22 mouse cellular contexts compared by ENCODE assay signal in the genomic region with DNA sequence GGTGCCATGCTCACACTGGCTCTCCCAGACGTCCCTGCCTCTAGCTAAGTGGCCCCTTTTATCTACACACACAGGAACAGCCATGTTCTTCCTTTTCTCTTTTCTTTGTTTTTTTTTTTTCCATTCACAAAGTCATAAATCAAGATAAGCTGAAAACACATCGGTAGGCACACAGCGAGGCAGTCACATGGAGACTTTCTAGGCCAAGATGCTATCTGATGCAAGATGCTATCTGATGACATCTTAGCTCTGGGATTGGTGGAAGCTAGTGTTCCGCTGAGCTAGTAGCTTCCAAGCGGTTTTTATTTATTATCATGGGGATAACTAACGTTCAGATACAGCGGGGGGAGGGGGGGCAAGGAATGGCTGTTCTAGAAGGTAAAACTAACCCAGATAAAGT. TPM values are rescaled to one million over a fixed set of nuclear protein-coding genes. Genes with fewer than 3 reads are reported as not detected.
DNase-seq lines count a peak whose midpoint lies in the region; ATAC-seq and TF ChIP-seq lines count a peak whose summit lies in the region.
"Had no signal": no experiment of that assay in that cellular context is flagged by ENCODE, and none has a peak within 500 bp of the region (broad histone marks: within the 10 kb centered on the region; RNA-seq: fewer than 3 reads in every experiment).

No protein-coding gene starts in this region.

- H3K9ac ChIP-seq in neural tube, embryonic 13.5 days, result 0 out of 2 replicates have a peak overlapping the region, but pooled peaks have one; percentile 26
- no peak overlapping the region for H3K9ac ChIP-seq in neural tube, embryonic 15.5 days (replicated peaks)
- H3K9ac ChIP-seq in ES-E14 (ENCODE audit: insufficient read depth, low read depth, low read length, poor library complexity, severe bottlenecking), result no peak overlapping the region
- H3K9ac ChIP-seq: embryonic facial prominence, embryonic 13.5 days; heart, embryonic 15.5 days; intestine, embryonic 15.5 days had no signal

- no peak for DNase-seq in ES-E14 (ENCODE audit: low read depth, low spot score)
- DNase-seq in ovary, postnatal 10 days (ENCODE audit: low spot score), result no peak
- DNase-seq in retina, embryonic 14.5 days (ENCODE audit: low spot score), result no peak
- DNase-seq in cerebellum, adult 9-11 months, result no peak
- DNase-seq: adrenal gland, postnatal 25 days; cerebellum, adult 2 months; cerebellum, postnatal 25 days; gastrocnemius, postnatal 14 days; heart, adult 2 months; heart, postnatal 14 days; kidney, adult 2 months had no signal

- in situ Hi-C loops in ES-E14 (cut with MboI; ENCODE audit: low sequenced_read_pairs in 2 of 2, unreplicated experiment in 2 of 2), result no loop called here

- H3K4me1 ChIP-seq in neural tube, embryonic 13.5 days (replicated peaks), result peaks cover 7% of the 10 kb centered on the region; the same call in 1 of the 2 replicates
- peaks cover 15% of the 10 kb centered on the region for H3K4me1 ChIP-seq in neural tube, embryonic 15.5 days
- H3K4me1 ChIP-seq in ES-E14 (ENCODE audit: control insufficient read depth in 2 of 2, insufficient read depth in 2 of 2, low read length in 2 of 2, poor library complexity in 1 of 2), result peaks cover 6 to 34% of the 10 kb centered on the region in 2 experiments
- H3K4me1 ChIP-seq in embryonic fibroblast, embryonic 13.5 days (ENCODE audit: control insufficient read depth, insufficient read depth, low read length), result no peaks in the 10 kb centered on the region

- no peak for TF ChIP-seq POLR2A in embryonic fibroblast, embryonic 13.5 days (IDR thresholded peaks at IDR 0.05; ENCODE audit: low read depth, low read length)

- no peaks in the 10 kb centered on the region for H3K36me3 ChIP-seq in neural tube, embryonic 13.5 days
- H3K36me3 ChIP-seq in neural tube, embryonic 15.5 days, result no peaks in the 10 kb centered on the region
- H3K36me3 ChIP-seq in ES-E14 (ENCODE audit: control insufficient read depth, insufficient read depth, low read length, poor library complexity, severe bottlenecking), result no peaks in the 10 kb centered on the region
- H3K36me3 ChIP-seq: embryonic facial prominence, embryonic 13.5 days; heart, embryonic 15.5 days; hindbrain, embryonic 13.5 days; intestine, embryonic 15.5 days had no signal

- H3K4me3 ChIP-seq in neural tube, embryonic 13.5 days, result no peak overlapping the region
- H3K4me3 ChIP-seq in neural tube, embryonic 15.5 days (replicated peaks), result no peak overlapping the region
- H3K4me3 ChIP-seq in ES-E14 (ENCODE audit: insufficient read depth in 1 of 2, low read depth in 1 of 2, low read length in 2 of 2, poor library complexity in 1 of 2, severe bottlenecking in 1 of 2), result no peak overlapping the region
- no peak overlapping the region for H3K4me3 ChIP-seq in embryonic fibroblast, embryonic 13.5 days (ENCODE audit: insufficient read depth, low read length)
- H3K4me3 ChIP-seq: embryonic facial prominence, embryonic 13.5 days; heart, adult 2 months; heart, embryonic 15.5 days; hindbrain, embryonic 13.5 days; intestine, embryonic 15.5 days had no signal

- ATAC-seq in neural tube, embryonic 13.5 days (ENCODE audit: low read depth), result no peak
- no peak for ATAC-seq in neural tube, embryonic 15.5 days (ENCODE audit: low FRiP score)
- ATAC-seq: forebrain, embryonic 14.5 days; hindbrain, postnatal 0 days; intestine, embryonic 15.5 days had no signal

- H3K27me3 ChIP-seq in neural tube, embryonic 13.5 days, result peaks cover 3% of the 10 kb centered on the region; the same call in 1 of the 2 replicates
- H3K27me3 ChIP-seq in neural tube, embryonic 15.5 days (replicated peaks), result no peaks in the 10 kb centered on the region
- H3K27me3 ChIP-seq: heart, embryonic 15.5 days; intestine, embryonic 15.5 days had no signal

- no peak for TF ChIP-seq CTCF in embryonic fibroblast, embryonic 13.5 days (IDR thresholded peaks at IDR 0.05; ENCODE audit: borderline replicate concordance, insufficient read depth, low read length)

- H3K27ac ChIP-seq in neural tube, embryonic 13.5 days (replicated peaks), result no peak overlapping the region
- H3K27ac ChIP-seq in neural tube, embryonic 15.5 days (replicated peaks), result no peak overlapping the region; the same call in 1 of the 2 replicates
- H3K27ac ChIP-seq in ES-E14 (ENCODE audit: insufficient read depth, low read depth, low read length, poor library complexity, severe bottlenecking), result peak overlapping the region; percentile 37; the same call in 1 of the 2 replicates
- peak overlapping the region; percentile 38; the same call in 1 of the 2 replicates for H3K27ac ChIP-seq in embryonic fibroblast, embryonic 13.5 days (ENCODE audit: insufficient read depth, low read length)
- H3K27ac ChIP-seq: embryonic facial prominence, embryonic 13.5 days; heart, adult 2 months; hindbrain, embryonic 13.5 days; hindbrain, postnatal 0 days; intestine, embryonic 15.5 days had no signal

- WGBS in neural tube, embryonic 13.5 days, result 33% methylated on average over 7 of the region's 7 CpGs
- WGBS in neural tube, embryonic 15.5 days, result 29% methylated on average over 7 of the region's 7 CpGs

- no peak overlapping the region for H3K4me2 ChIP-seq in neural tube, embryonic 13.5 days
- H3K4me2 ChIP-seq in neural tube, embryonic 15.5 days, result no peak overlapping the region
- H3K4me2 ChIP-seq: embryonic facial prominence, embryonic 13.5 days; heart, embryonic 11.5 days; heart, embryonic 15.5 days; hindbrain, embryonic 13.5 days; intestine, embryonic 15.5 days had no signal

- no peaks in the 10 kb centered on the region for H3K9me3 ChIP-seq in neural tube, embryonic 13.5 days
- H3K9me3 ChIP-seq in neural tube, embryonic 15.5 days (replicated peaks), result no peaks in the 10 kb centered on the region
- no peaks in the 10 kb centered on the region for H3K9me3 ChIP-seq in ES-E14 (ENCODE audit: control insufficient read depth, insufficient read depth, low read depth, low read length)
- H3K9me3 ChIP-seq: embryonic facial prominence, embryonic 13.5 days; heart, embryonic 15.5 days; hindbrain, embryonic 13.5 days; intestine, embryonic 15.5 days had no signal

TF ChIP-seq in ES-E14, 5 proteins besides CTCF, POLR2A, EP300 and RAD21:
- no peak for TF ChIP-seq ZNF384 (IDR thresholded peaks at IDR 0.05; ENCODE audit: low read depth, low read length)
- TF ChIP-seq HCFC1 (IDR thresholded peaks at IDR 0.05; ENCODE audit: borderline replicate concordance, insufficient read depth, low read length), result no peak
- TF ChIP-seq ZC3H11A (IDR thresholded peaks at IDR 0.05; ENCODE audit: borderline replicate concordance, low read depth, low read length), result no peak
- no peak for TF ChIP-seq CHD2 (IDR thresholded peaks at IDR 0.05; ENCODE audit: low read depth, low read length)
- no peak for TF ChIP-seq MAFK (IDR thresholded peaks at IDR 0.05; ENCODE audit: insufficient read depth, low read depth, low read length)
TF ChIP-seq in ES-E14: peak in this region for 0.

RNA-seq across cellular contexts. Expression of gene Ddr1, which starts 22.6 kb away (rescaled TPM):
- 119 and 122 TPM in 2 replicates for polyA plus RNA-seq in neural tube, embryonic 13.5 days (2015; fragmentation: Nextera tagmentation; extraction: Ambion mirVana)
- 73.8 and 76.4 TPM in 2 replicates for polyA plus RNA-seq in neural tube, embryonic 15.5 days (2015; fragmentation: Nextera tagmentation; extraction: Ambion mirVana)
- 46.0 and 78.8 TPM in 2 replicates for total RNA-seq in ES-E14 (2012; rRNA removed)
- polyA plus RNA-seq in embryonic fibroblast, embryonic 13.5 days (2011; ENCODE audit: insufficient read length, low read depth, missing spikeins), result 42.9 and 46.3 TPM in 2 replicates
- total RNA-seq: hematopoietic stem cell, adult 5-6 weeks had no signal

RNA-seq across cellular contexts. Expression of gene Gtf2h4, which starts 53.5 kb away (rescaled TPM):
- polyA plus RNA-seq in neural tube, embryonic 13.5 days (2015; fragmentation: Nextera tagmentation; extraction: Ambion mirVana), result 25.5 and 28.8 TPM in 2 replicates
- 24.1 and 30.7 TPM in 2 replicates for polyA plus RNA-seq in neural tube, embryonic 15.5 days (2015; fragmentation: Nextera tagmentation; extraction: Ambion mirVana)
- total RNA-seq in ES-E14 (2012; rRNA removed), result 75.3 and 83.0 TPM in 2 replicates
- polyA plus RNA-seq in embryonic fibroblast, embryonic 13.5 days (2011; ENCODE audit: insufficient read length, low read depth, missing spikeins), result 28.7 and 40.5 TPM in 2 replicates

RNA-seq across cellular contexts. Expression of gene Vars2, which starts 59.6 kb away (rescaled TPM):
- 10.6 and 11.3 TPM in 2 replicates for polyA plus RNA-seq in neural tube, embryonic 13.5 days (2015; fragmentation: Nextera tagmentation; extraction: Ambion mirVana)
- polyA plus RNA-seq in neural tube, embryonic 15.5 days (2015; fragmentation: Nextera tagmentation; extraction: Ambion mirVana), result 12.8 and 17.9 TPM in 2 replicates
- total RNA-seq in ES-E14 (2012; rRNA removed), result 58.5 and 90.3 TPM in 2 replicates
- polyA plus RNA-seq in embryonic fibroblast, embryonic 13.5 days (2011; ENCODE audit: insufficient read length, low read depth, missing spikeins), result 12.3 and 14.3 TPM in 2 replicates

Comparison
In these comparisons a context has a peak if more than half of its experiments do, and no peak if none do; other contexts are left out.
1. H3K27ac ChIP-seq: peak in ES-E14 (single experiment) and embryonic fibroblast, embryonic 13.5 days (single experiment); none in neural tube, embryonic 13.5 days (single experiment) and neural tube, embryonic 15.5 days (single experiment).